Mouse (Mus musculus) hindbrain, embryonic 14.5 days (tissue): ENCODE data around the gene Hist2h2bb. TPM values are rescaled to one million over a fixed set of nuclear protein-coding genes. Genes with fewer than 3 reads are reported as not detected.
A peak's percentile ranks its signal among the peaks of the same experiment; 100 is the strongest.

Source experiments
- ATAC-seq: fragments of 200-750 bp; cut with Nextera tagmentation; 2 replicates; pipeline ENCODE4 v1.8.0; 2017; ENCODE audit warnings: moderate number of reproducible peaks, mild to moderate bottlenecking, moderate TSS enrichment, moderate library complexity; ENCODE audit not compliant: low FRiP score
- DNase-seq: peaks from one replicate; pipeline ENCODE4 v3.0.0-alpha.2; 2015; ENCODE audit warnings: low spot score
- H3K27ac ChIP-seq: fragments of 300-500 bp; sonication (generic); 2 replicates; pipeline ENCODE4 v1.5.1; 2014; ENCODE audit warnings: mild to moderate bottlenecking, moderate library complexity
- H3K27me3 ChIP-seq: fragments of 300-500 bp; sonication (generic); 2 replicates; pipeline ENCODE4 v1.6.1; 2014; ENCODE audit warnings: mild to moderate bottlenecking, low read length, mixed read lengths; ENCODE audit not compliant: control insufficient read depth, insufficient read depth
- H3K36me3 ChIP-seq: fragments of 300-500 bp; sonication (generic); replicated peaks from 2 replicates; pipeline ENCODE4 v1.6.1; 2014; ENCODE audit not compliant: control insufficient read depth, insufficient read depth
- H3K4me1 ChIP-seq: fragments of 300-500 bp; sonication (generic); replicated peaks from 2 replicates; pipeline ENCODE4 v1.6.1; 2014; ENCODE audit warnings: antibody characterized with exemption, low read length, mixed read lengths; ENCODE audit not compliant: control insufficient read depth, insufficient read depth
- H3K4me2 ChIP-seq: fragments of 300-500 bp; sonication (generic); replicated peaks from 2 replicates; pipeline ENCODE4 v1.6.1; 2014; ENCODE audit warnings: mild to moderate bottlenecking, moderate library complexity
- H3K4me3 ChIP-seq: fragments of 300-500 bp; sonication (generic); replicated peaks from 2 replicates; pipeline ENCODE4 v1.5.1; 2014; ENCODE audit warnings: mild to moderate bottlenecking, low read length
- H3K9ac ChIP-seq: fragments of 300-500 bp; sonication (generic); 2 replicates; pipeline ENCODE4 v1.6.1; 2014
- H3K9me3 ChIP-seq: fragments of 300-500 bp; sonication (generic); 2 replicates; pipeline ENCODE4 v1.6.1; 2016; ENCODE audit warnings: low read length; ENCODE audit not compliant: control insufficient read depth
- WGBS: fragments of 180-500 bp; shearing (Covaris S2); extraction: QIAGEN DNeasy Blood & Tissue Kit; methylation state at CpG from one replicate; pipeline ENCODE4 v1.1.7; 2014; 5-methylcytosine and 5-hydroxymethylcytosine counted together
- polyA plus RNA-seq: library from polyadenylated mRNA; unstranded; fragments of >200 nt; fragmentation: Nextera tagmentation; extraction: Ambion mirVana; gene quantifications from 2 replicates; pipeline ENCODE4 v1.2.1, GENCODE M21; 2014

Hist2h2bb gene
- polyA plus RNA-seq, 1 experiment from 2014 or later = 4.1 TPM

GRCm38 (mm10) chr3:96260220-96260619 is 9.3 kb upstream of the Hist2h2bb start:
- Histone ChIP-seq H3K27me3 (no peaks in the 10 kb centered on the region), H3K4me3 (no peak overlapping the region), H3K4me2 (no peak overlapping the region), H3K9me3 (no peaks in the 10 kb centered on the region), H3K4me1 (peaks cover 16% of the 10 kb centered on the region), H3K9ac (no peak overlapping the region), H3K36me3 (no peaks in the 10 kb centered on the region), H3K27ac (no peak overlapping the region)
- no peak for ATAC-seq
- WGBS = 92% methylated on average over 5 of the region's 5 CpGs
- DNase-seq = no peak

GRCm38 (mm10) chr3:96261623-96262022 is 7.9 kb upstream of the Hist2h2bb start:
- no peaks in the 10 kb centered on the region for H3K36me3 ChIP-seq
- H3K9me3 ChIP-seq = no peaks in the 10 kb centered on the region
- peak overlapping the region; percentile 71 for H3K9ac ChIP-seq
- peaks cover 16% of the 10 kb centered on the region for H3K4me1 ChIP-seq
- 55% methylated on average over 3 of the region's 3 CpGs for WGBS
- H3K4me2 ChIP-seq = peak overlapping the region; percentile 77
- H3K27me3 ChIP-seq = no peaks in the 10 kb centered on the region
- ATAC-seq (no peak), DNase-seq (no peak)
- peak overlapping the region; percentile 52 for H3K4me3 ChIP-seq
- H3K27ac ChIP-seq = peak overlapping the region; percentile 97

- no peaks in the 10 kb centered on the region for H3K36me3 ChIP-seq
- DNase-seq = peak; percentile 74
- peak; percentile 80 for ATAC-seq
- H3K4me3 ChIP-seq = peak overlapping the region; percentile 52
- peak overlapping the region; percentile 77 for H3K4me2 ChIP-seq
- no peaks in the 10 kb centered on the region for H3K27me3 ChIP-seq
- no peaks in the 10 kb centered on the region for H3K9me3 ChIP-seq
- H3K27ac ChIP-seq = peak overlapping the region; percentile 97
- peaks cover 16% of the 10 kb centered on the region for H3K4me1 ChIP-seq
- WGBS = under 1% methylated on average over 19 of the region's 19 CpGs
- H3K9ac ChIP-seq = peak overlapping the region; percentile 71
Measured at GRCm38 (mm10) chr3:96262216-96262875, 7.2 kb upstream of the Hist2h2bb start.

DNA sequence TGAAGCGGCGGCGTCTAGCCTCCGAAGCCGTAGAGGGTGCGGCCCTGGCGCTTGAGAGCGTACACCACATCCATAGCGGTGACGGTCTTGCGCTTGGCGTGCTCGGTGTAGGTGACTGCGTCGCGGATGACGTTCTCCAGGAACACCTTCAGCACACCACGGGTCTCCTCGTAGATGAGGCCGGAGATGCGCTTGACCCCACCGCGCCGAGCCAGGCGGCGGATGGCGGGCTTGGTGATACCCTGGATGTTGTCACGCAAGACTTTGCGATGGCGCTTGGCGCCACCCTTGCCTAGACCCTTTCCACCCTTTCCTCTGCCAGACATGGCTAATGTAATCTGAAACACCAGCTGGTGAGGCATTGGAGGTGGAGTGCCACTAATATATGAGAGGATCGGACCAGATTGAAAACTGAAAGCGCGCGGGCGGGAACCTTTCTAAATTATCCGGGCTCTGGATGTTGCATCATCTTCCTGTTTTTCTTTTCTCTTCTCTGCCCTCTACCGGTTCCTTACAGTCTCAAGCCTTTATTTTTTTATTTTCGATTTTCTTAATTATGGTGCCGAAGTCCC is 6.5 kb upstream of the Hist2h2bb start, which contains the start of gene Hist2h4:
Hist2h4 (minus strand) TSS at position 333 of the 572 bp plus-strand sequence.
- H3K9ac ChIP-seq = peak within 1 kb of the TSS; percentile 71
- peaks cover 19% of the 10 kb centered on the region for H3K4me1 ChIP-seq
- no peaks in the 10 kb centered on the region for H3K9me3 ChIP-seq
- H3K36me3 ChIP-seq = no peaks in the 10 kb centered on the region
- no peaks in the 10 kb centered on the region for H3K27me3 ChIP-seq
- H3K27ac ChIP-seq = peak within 1 kb of the TSS; percentile 97
- peak; percentile 97 for DNase-seq
- peak; percentile 86 for ATAC-seq
- peak within 1 kb of the TSS; percentile 52 for H3K4me3 ChIP-seq
- WGBS = under 1% methylated on average over 37 of the region's 40 CpGs
- H3K4me2 ChIP-seq = peak within 1 kb of the TSS; percentile 77

DNA sequence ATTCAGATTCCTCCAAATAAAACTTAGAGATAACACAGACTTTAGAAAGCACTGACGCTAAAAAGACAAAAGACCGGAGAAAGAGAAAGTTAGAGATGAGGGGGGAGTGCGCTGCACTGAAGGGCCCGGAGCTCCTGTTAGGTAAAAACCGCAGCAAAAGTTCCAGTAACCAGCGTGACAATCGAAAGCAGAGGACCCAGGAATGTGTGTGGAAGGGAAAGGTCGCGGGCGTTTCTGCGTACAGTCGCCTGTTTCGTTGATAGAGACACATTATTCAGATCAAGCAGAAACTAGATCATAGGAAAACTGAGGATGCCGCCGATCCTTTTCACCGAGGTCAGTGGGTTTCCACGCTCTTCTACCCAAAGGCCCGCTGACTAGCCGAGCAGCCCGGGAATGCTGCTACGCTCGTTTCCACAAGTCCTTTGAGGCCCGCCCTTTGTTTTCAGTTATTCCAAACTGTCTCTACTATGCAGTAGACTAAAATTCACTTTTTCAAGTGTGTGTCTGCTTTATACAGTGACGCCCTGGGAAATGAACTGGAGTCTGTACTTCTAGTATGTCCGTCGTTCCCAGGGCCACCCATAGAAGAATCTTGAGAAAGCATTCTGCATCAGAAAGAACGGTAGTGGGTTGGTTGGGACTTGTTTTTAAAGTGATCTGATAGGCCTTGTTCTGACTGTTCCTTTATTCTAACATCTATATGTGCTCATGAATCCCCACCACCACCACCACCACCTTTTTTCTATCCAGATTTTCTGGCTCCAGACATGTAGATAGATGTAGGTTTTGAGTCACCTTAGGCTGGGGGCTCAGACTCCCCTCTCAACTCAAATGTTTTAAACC is 5.8 kb upstream of the Hist2h2bb start:
- peak overlapping the region; percentile 97 for H3K27ac ChIP-seq
- peaks cover 20% of the 10 kb centered on the region for H3K4me1 ChIP-seq
- ATAC-seq (peak; percentile 38), DNase-seq (no peak)
- H3K36me3 ChIP-seq = no peaks in the 10 kb centered on the region
- 4% methylated on average over 27 of the region's 27 CpGs for WGBS
- H3K4me3 ChIP-seq = peak overlapping the region; percentile 52
- H3K27me3 ChIP-seq = no peaks in the 10 kb centered on the region
- no peaks in the 10 kb centered on the region for H3K9me3 ChIP-seq
- H3K9ac ChIP-seq = peak overlapping the region; percentile 66
- H3K4me2 ChIP-seq = peak overlapping the region; percentile 77

DNA sequence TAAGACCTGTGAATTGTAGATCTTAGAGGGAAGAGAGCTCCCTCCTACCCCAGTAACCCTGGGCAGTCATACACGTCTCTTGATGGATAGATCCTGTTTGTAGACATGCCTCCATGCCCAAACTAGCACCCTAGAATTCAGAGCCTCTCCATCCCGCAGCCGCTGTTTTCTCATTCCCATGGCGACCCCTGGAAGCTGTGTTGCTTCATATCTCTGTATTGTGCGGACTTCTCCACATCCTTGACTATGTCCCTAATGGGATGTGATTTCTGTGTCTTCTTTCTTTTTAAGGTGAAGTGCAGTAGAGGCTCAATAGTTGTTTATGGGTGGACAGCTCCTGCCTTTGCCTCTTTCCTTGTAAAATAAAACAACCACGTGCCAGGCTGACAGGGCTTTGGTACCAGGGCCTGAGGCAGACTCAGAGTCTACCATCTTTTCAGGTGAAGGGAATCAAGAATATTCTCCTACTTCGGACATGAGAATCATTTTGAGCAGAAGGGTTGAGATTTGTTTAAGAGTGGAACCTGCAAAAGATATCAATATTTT is 5.1 kb upstream of the Hist2h2bb start:
- no peaks in the 10 kb centered on the region for H3K9me3 ChIP-seq
- ATAC-seq (no peak), DNase-seq (no peak)
- H3K27ac ChIP-seq = peak overlapping the region; percentile 97
- WGBS = 70% methylated on average over 7 of the region's 7 CpGs
- H3K4me2 ChIP-seq = peak overlapping the region; percentile 77
- peak overlapping the region; percentile 52; the same call in 1 of the 2 replicates for H3K4me3 ChIP-seq
- H3K4me1 ChIP-seq = peaks cover 20% of the 10 kb centered on the region
- no peaks in the 10 kb centered on the region for H3K27me3 ChIP-seq
- peak overlapping the region; percentile 66 for H3K9ac ChIP-seq
- H3K36me3 ChIP-seq = no peaks in the 10 kb centered on the region

DNA sequence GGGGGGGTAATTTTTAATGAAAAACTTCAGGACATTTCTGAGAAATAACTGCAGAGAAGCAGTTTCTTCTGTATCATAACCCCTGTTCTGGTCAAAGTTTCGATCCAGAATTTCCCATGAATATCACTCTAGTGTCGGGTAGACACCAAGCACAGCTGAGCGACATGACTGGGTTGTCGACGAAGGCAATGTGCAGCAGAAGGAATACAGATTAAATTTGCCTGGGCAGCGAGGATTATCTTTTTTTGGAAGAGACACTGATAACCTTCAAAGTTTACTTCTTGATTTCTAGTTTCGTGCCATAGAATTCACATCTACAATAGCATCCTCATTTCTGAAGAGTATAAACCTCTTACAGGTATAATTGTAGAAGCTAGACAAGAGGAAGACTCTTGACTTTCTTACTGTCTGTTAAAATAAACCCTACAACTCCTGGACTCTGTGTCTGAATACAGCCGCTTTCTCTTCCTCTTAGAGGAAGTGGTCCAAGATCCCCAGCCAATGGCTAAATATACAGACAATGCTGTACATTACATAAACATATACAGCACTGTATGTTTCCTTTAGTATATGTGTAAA is 3.3 kb upstream of the Hist2h2bb start:
- Histone ChIP-seq H3K9me3 (no peaks in the 10 kb centered on the region), H3K36me3 (no peaks in the 10 kb centered on the region), H3K4me3 (no peak overlapping the region), H3K27me3 (no peaks in the 10 kb centered on the region), H3K4me2 (no peak overlapping the region), H3K4me1 (peaks cover 20% of the 10 kb centered on the region), H3K27ac (no peak overlapping the region), H3K9ac (no peak overlapping the region)
- DNase-seq = no peak
- ATAC-seq = no peak
- 93% methylated on average over 8 of the region's 8 CpGs for WGBS

- no peaks in the 10 kb centered on the region for H3K36me3 ChIP-seq
- 78% methylated on average over 4 of the region's 4 CpGs for WGBS
- H3K27me3 ChIP-seq = no peaks in the 10 kb centered on the region
- H3K4me3 ChIP-seq = no peak overlapping the region
- H3K4me1 ChIP-seq = peaks cover 12% of the 10 kb centered on the region
- DNase-seq (no peak), ATAC-seq (no peak)
- H3K9me3 ChIP-seq = no peaks in the 10 kb centered on the region
- no peak overlapping the region for H3K9ac ChIP-seq
- peak overlapping the region; percentile 83; the same call in 1 of the 2 replicates for H3K4me2 ChIP-seq
- H3K27ac ChIP-seq = peak overlapping the region; percentile 82
Measured at GRCm38 (mm10) chr3:96267541-96267940, 2.0 kb upstream of the Hist2h2bb start.
